Mouse (Mus musculus) sigmoid colon, adult 10 weeks (tissue): ENCODE measurements around the gene Akr1b3. TPM values are rescaled to one million over a fixed set of nuclear protein-coding genes. Genes with fewer than 3 reads are reported as not detected.

ENCODE experiments used
- polyA plus RNA-seq: library from polyadenylated mRNA; stranded (reverse); fragments of 350-450 nt; fragmentation: Illumina TruSeq; extraction: RNeasy Lipid Tissue Mini Kit (QIAGEN cat#74804); gene quantifications from one replicate; pipeline ENCODE4 v1.2.3, GENCODE M21; 2014; ENCODE audit warnings: low read depth, low replicate concordance

Gene Akr1b3
- 85.0 TPM for polyA plus RNA-seq

GRCm38 (mm10) chr6:34316854-34317771 lies at the start of gene Akr1b3:
Gene Akr1b3 (minus strand): TSS chr6:34317478.

GRCm38 (mm10) chr6:34353658-34354353 lies 36.5 kb upstream of the Akr1b3 start, which contains the start of gene Akr1b8:
Gene Akr1b8 (plus strand): TSS chr6:34354119.

Other genes with a start within 250 kb of the Akr1b3 start
- 15.8 TPM for gene Slc35b4, start 140.4 kb downstream of the Akr1b3 start, polyA plus RNA-seq
- 14.8 TPM for gene Akr1b8, start 36.6 kb upstream of the Akr1b3 start, polyA plus RNA-seq
- 21.3 TPM for gene Akr1b10, start 66.7 kb upstream of the Akr1b3 start, polyA plus RNA-seq
- gene Akr1b7, start 94.9 kb upstream of the Akr1b3 start, polyA plus RNA-seq: 5.4 TPM
- 31.5 TPM for gene Bpgm, start 158.7 kb upstream of the Akr1b3 start, polyA plus RNA-seq